Mouse (Mus musculus) layer of hippocampus, postnatal 25 days (tissue): ENCODE data around the gene Plau. TPM values are rescaled to one million over a fixed set of nuclear protein-coding genes. Genes with fewer than 3 reads are reported as not detected.

Source experiments
- DNase-seq, 2 experiments: peaks; one replicate each; pipeline ENCODE4 v3.0.0; 2022; ENCODE audit warnings: mixed read lengths in 2 of 2, low spot score in 1 of 2; ENCODE audit errors: extremely low spot score in 1 of 2
- total RNA-seq, 2 experiments: library from RNA; stranded (reverse); gene quantifications; 2 replicates each; pipeline ENCODE4 v1.2.3; 2021

Plau gene
- total RNA-seq, 2 experiments from 2014 or later = 3.5 to 4.0 TPM

DNA sequence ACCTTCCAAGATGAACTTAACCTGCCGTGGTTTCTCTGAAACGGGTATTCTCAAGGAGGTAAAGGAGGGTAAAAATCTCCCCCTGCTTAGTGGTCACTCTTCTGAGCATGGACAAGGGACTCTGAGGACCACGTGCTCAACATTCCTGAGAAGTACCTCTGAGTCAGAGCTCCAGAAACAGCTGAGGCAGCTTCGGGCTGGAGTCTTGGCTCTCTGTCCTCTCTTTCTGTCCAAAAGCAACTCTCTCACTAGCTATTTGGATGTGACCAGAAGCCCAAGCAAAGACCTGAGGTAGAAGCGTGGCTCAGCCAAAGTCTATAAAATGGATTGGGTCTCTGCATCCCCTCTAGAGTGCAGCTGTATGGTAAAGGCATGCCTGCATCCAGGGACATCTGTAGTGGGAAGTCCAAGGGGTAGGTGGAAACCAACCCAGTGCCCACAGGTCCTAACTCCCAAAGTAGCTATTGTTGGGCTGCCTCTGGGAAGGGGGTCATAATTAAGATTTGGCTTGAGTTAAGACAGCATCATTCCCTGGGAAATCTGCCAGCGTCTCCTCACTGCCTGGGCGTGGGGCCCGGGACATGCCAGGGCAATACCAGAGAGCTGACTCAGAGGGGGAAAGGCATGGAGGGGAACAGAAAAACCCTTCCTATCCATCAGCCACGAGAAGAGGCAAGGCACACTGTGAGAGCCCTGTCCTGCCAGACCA is 31.3 kb upstream of the Plau start:
- peak in 1 of 2 experiments; percentile 65 for DNase-seq

DNA sequence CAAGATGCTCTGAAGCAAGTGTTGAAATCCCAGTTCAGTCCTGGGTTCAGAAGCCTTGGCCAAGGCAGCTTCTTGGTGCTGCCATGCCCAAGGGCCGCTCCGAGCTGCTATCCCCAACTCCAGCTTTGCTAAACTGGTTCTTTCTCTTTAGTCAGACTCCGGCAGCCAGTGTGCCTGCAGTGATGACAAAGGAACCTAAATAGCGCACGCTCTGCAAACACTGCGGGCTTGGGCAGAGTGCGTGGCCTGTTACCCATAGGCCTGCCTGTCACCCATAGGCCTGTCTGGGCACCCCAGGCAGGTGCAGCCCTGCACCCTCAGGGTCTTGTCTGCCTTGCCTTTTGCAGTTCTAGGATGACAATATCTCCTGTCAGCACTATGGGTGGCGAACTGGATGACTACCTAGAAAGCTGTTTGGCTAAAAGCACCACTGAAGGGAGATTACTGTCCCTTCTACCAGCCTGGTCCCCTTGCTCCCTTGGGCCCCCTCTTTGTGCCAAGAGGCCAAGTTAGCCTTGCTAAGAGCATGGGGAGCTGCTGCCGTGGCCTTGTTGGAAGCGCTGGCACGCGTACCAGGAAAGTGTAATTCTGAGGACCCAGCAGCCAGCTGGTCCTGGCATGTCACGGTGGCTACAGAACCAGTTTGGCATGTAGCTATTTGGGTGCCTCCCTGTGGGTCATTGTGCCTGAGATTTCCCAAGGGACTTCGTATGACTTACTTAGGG is 30.2 kb upstream of the Plau start:
- DNase-seq = no peak

DNA sequence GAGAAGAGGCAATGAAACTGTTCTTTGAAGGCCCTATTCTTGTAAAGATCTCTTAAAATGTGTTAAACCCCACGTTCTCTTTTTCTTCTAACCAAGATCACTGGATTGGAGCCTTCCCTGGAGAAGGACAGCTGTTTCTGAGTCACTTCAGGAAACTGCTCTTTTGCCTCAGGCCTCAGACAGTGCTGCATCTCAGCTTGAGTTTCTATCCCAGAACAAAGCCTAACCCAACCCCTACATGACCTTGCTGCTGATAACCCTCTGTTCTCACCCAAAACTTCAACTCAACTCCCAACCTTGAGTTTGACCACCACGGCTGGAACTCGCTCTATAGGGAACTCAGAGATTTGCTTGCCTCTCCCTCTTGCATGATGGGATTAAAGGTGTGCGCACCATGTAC is 27.1 kb upstream of the Plau start:
- no peak for DNase-seq

DNA sequence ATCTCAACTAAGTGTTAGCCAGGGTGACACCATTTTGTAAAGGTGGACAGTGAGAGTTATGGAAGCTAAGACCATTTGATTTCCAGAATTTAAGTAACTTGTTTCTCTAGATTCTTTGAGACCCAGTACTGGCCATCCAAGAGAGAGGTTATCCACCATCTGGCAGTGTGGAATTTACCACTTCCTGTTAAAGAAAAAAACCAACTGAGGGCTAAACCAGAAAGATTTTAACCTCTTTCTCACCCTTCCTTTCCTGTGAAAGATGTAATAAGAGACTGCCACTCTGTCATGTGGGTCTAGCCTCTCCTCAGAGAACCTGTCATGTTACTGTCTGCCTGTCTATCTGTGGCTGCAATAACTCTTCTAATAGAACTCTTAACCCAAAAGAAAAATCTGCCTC is 26.6 kb upstream of the Plau start:
- DNase-seq = no peak

DNA sequence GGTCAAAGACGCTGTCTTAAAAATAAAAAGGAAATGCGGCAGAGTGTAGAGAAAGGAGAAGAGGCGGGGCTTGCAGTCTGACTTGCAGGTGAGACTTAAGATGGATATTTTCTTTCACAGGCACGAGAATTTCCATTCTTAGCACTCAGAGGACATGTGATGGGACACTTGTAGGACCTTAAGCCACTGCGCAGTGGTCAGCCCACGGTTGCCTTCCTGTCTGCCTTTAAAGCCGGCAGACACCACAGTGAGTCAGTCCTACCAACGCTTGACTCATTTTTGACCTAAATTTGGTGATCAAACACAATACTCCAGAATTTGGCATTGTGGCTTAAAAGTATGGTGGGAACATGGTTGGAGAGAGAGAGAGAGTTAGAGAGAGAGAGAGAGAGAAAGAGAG is 25.2 kb upstream of the Plau start:
- no peak for DNase-seq

DNA sequence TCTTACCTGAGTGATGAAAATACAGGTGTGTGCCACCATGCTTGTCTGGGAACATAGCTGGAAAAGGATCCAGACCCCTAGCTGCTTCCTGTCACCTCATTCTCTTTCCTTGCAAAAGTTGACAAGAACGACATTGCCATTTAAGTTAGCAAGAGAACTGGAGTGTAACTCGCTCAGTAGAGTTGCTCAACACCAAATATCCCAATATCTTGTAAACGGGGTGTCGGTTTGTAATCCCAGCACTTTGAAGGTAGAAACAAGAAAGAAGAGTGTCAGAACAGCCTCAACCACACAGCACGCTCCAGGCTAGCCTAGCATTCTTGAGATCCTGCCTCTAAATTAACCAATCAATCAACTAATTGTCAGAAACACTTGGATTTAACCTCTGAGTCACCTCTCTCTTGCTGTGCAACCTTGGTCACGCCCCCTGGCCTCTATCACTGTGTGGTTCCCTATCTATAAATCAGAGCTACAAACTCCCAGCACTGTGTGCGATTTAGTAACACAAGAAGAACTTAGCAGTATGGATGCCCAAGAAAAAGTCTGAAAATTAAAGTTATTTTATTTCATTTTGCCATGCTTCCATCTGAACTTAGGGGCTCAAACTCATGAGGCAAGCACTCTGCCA is 24.6 kb upstream of the Plau start:
- no peak for DNase-seq

DNA sequence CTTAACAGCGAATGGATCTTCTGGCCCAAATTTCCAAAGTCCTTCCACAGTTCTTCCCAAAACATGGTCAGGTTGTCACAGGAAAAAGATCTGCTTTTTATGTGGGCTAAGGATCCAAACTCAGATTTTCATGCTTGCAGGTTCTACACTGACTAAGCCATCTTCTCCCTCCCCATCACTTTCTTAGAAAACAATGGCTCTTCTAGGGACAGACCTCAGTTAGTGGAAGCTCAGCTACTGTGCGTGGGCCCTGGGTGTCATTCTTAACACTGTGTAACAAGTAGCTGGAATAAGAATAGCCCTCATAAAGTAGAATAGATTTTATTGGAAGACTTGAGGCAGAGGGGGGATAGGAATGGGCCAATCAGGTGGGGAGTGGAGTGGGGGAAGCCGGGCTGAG is 21.0 kb upstream of the Plau start:
- no peak for DNase-seq

DNA sequence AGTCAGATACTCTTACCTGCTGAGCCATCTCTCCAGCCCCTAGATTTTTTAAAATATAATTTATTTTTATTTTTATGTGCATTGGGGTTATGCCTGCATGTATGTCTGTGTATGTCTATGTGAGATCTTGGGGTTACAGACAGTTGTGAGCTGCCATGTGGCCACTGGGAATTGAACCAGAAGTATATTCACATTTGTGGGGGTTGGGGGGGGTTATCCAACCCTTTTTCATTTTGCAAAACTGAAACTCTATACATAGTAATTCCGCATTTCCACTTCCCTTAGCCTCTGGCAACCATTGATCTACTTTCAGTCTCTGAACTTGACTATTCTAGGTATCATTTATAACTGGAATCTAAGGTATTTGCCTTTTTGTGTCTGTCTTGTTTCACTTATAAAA is 11.9 kb upstream of the Plau start:
- DNase-seq = no peak

DNA sequence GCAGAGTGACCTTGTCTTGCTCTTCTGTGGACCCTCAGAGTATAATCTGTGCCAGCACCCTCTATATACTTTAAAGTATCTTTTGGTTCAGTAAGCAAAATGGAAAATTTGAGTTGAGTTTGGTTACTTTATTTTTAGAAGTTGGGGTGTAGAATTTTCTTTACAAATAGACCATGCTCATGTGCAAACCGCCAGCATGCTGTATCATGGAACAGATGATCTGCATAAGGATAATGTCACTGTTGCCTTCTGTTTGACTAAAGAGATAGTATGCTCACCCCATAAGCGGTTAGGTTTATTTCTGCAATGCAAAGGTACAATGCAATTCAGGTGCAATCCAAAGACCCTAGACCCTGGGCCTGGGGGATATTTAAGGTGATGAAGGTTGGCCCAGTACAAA is 10.9 kb upstream of the Plau start:
- no peak for DNase-seq

DNA sequence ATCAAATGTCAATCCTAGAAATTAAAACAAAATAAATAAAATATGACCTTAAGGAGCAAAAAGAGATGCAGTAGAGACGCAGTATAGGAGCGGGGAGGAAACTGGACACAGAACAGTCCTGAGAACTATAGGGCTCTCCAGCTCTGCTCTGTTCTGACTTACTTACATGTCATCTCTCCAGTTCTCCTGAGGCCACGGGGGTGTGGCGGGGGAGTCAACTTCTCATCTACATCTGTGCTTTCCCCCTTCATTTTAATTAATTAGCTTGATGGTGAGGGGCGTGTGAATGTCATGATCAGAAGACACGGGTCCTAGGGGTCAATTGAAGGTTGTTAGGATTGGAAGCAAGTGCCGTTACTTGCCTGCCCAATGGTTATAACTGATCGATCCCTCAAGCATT is 9.4 kb upstream of the Plau start:
- no peak for DNase-seq

DNA sequence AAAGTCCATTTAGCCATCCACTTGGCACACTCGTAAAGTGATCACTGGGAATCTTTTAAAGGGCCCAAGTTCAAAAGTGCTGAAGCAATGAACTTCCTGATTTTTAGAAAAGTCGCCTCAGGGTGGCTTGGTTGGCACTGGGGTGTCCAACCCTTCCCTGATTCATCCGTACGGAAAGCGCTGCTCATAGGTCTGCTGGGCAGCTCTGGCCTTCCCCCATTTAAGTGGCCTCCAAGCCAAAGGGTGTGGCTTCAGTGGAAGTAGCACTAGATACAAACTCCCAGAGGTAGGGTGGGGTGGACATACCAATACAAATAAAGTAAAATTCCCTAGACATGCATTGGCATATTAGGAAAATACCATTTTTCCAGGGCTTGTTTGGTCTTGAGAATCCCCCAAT is 9.0 kb upstream of the Plau start:
- DNase-seq = no peak

DNA sequence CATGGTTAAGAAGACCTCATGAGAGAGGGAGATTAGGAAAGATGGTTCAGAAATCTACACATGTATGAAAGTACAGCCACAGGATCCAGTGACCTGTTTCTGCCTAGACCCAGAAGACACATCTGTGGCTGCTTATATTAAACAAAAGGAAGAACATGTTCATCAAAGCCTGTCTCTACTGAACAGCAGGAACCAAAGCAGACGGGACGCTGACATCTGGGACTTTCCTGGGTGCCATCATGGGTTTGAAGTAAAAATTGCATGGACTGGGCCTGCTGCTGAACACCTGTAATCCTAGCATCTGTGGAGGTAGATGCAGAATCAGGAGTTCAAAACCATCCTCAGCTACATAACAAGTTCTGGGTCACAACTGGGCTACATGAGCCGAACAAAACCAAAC is 7.9 kb upstream of the Plau start:
- DNase-seq = no peak

DNA sequence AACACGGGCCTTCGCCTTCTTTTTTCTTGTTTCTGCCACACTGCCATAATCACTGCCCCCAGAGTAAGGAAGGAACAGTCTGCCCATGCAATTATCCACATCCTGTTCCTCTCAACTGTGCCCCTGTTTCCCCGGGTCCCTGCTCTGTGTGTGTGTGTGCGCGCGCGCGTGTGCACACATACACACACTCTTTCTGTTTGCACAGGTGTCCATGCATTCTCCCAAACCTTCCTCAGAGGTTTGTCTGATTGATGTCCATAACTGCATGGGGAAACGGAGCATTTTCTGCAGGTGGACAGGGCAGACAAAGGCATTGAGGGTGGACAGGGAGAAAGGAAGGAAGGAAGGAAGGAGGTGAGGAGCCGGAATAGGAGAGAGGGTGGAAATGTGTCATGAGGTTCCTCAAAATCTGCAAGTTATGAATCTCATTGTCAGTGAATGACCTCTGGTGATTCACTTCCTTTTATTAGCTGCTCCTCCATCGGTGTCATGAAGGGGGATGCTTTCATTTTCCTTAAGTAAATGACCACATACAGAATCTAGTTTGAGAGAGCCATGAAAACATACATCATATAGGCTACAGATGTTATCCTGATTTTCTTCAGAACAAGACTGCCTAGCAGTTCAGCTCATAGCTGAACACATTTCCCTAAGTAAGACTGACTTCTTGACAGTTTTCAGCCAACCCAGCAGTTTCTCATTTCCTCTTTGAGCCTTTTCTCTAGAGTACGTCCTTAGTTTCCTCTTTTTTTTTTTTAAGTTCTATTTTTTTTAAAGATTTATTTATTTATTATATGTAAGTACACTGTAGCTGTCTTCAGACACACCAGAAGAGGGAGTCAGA is 6.7 kb upstream of the Plau start:
- DNase-seq = no peak

DNA sequence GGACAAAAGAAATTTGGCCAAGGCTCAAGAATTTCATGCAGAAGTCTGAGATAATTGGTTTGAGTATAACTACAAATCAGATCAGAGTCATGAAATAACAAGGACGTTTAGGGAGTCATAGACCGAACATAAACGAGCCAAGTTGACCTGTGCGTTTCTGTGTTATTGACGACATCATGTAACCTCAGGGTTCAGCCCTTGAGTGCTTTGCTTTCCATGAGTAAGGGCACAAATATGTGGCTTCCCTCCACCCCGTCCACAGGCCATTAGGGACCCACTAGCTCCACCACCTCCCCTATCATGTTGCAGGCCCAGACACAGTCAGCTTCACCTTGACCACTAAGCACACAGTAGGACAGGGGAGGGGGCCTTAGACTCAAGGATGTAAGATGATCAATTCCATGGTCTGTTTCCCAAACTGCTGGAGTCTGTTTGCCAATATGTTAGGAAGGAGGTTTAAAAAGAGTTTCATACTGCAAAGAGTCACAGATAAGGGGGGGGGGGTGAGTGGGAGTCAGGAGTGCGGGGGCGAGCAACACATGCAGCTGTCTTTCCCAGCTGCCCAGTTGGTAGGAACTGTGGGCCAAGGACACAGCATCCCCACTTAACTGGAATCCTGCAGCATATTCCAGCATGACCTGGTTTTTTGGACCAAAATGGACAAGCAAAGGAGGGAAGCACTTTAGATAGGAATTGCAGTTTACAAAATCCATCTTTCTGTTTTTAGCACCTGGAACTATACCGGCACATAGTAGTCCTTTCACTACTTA is 5.1 kb upstream of the Plau start:
- no peak for DNase-seq

DNA sequence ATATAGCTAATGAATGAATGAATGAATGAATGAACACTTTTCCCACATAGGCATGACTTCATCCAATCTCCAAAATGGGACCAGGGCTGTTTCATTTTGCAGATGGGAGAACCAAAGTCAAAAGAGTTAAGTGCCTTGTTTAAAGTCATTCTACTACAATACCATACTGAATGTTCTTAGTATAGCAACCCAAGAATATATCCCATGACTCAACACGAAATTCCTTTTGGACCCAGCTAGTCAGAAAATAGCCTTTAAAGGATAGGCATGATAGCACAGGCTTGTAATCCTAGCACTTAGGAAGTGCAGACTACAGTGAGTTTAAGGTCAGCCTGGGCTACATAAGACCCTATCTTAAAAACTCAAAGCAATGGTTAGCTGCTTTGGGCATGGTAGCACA is 4.5 kb upstream of the Plau start:
- no peak for DNase-seq

DNA sequence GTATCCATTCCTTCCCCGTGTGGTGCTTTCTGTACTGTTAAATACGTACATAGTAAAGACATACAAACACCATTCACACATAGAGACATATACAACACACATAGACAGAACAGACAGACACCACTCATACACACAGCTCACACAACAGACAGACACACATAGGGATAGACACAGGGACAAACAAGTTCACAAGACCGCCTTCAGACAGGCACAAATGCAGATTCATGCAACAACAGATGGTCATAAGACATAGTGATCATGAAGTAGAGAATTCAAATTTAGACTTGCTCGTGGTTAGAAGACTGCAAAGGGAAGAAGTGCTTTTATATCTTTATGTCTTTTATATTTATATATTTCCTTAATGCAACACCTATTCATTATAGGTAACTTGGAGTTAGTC is 2.9 kb upstream of the Plau start:
- DNase-seq = no peak

DNA sequence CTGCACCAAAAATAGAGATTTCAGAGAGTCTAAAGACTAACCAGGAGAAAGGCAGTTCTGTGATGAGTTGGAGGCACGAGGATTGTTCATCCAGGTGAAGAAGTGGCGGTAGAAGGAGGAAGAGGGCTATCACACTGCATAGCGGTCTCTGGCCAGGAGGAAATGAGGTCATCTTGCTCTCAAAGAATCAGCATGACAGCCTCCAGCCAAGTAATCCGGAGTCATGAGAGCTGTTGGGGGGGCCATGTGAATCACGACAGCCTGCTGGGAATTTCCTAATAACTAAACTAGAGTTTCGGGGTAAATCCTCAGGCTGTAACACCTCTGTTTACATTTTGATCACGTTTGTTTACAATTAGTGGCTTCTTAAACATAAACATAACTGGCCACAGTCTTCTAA is 2.3 kb upstream of the Plau start:
- no peak for DNase-seq

DNA sequence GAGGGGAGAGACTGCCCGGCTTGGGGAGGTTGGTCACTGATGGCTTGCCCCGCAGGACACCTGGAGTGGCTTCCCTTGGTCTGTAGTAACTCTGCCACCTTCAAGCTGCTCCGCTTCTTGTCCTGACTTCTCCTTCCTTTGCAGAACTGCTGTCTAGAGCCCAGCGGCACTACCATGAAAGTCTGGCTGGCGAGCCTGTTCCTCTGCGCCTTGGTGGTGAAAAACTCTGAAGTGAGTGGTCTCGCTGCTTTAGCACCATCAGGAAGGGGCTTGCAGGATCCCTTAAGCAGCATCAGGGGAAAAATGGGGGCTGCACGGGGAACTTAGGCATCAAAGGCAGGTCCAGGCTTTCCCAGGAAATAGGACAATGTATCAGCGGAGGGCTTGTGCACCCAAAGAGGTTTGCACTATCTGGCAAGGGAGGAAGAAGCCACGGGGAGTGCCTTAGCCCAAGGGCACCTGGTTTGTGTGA is 481 bp downstream of the Plau start:
- DNase-seq = no peak

DNA sequence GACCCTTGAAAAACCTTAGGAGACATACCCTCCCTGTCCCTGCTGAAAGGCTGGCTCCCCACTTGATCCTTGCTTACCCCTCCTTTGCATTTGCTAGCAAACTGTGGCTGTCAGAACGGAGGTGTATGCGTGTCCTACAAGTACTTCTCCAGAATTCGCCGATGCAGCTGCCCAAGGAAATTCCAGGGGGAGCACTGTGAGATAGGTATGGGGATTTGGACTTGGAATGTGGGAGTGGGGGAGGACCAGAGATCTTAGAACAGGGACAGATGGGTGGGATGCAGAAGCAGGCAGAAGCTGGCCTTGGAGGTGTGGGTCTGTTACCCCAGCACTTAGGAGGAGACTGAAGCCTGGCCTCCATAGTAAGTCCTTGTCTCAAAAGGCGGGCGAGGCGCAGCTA is 1.2 kb downstream of the Plau start:
- no peak for DNase-seq

DNA sequence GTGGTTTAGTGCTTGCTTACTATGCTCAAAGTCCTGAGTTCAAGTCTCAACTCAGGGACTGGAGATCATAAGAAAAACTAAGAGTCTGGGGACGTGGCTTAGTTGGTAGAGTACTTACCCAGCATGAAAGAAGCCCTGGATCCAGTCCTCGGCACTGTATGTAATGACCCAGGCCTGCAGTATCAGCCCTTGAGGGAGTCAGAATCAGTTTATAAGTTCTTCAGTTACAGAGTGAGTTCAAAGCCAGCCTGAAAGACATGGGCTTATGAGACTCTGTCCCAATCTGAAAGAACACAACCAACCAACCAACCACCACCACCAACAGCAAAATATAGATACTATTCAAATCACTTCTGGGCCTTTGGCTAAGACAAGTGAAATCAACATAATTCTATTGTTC is 5.1 kb downstream of the Plau start:
- DNase-seq = no peak
